Mouse (Mus musculus) myocyte (in vitro differentiated cells): ENCODE data around the gene Zbtb39. TPM values are rescaled to one million over a fixed set of nuclear protein-coding genes. Genes with fewer than 3 reads are reported as not detected.

Experiments used
- H3K27me3 ChIP-seq: one replicate; pipeline ENCODE4 v1.6.1; 2011; ENCODE audit not compliant: control insufficient read depth, insufficient read depth, insufficient read length
- H3K36me3 ChIP-seq: one replicate; pipeline ENCODE4 v1.6.1; 2011; ENCODE audit not compliant: control insufficient read depth, insufficient read depth
- H3K4me2 ChIP-seq: one replicate; pipeline ENCODE4 v1.6.1; 2011; ENCODE audit warnings: low read depth, control low read depth
- H3K4me3 ChIP-seq: one replicate; pipeline ENCODE4 v1.5.1; 2011; ENCODE audit warnings: mild to moderate bottlenecking, control low read depth, moderate library complexity
- H3K79me2 ChIP-seq: one replicate; pipeline ENCODE4 v1.6.1; 2011; ENCODE audit not compliant: control insufficient read depth, insufficient read depth
- H3ac ChIP-seq: one replicate; pipeline ENCODE4 v1.6.1; 2011; ENCODE audit not compliant: control insufficient read depth, insufficient read length
- CEBPB ChIP-seq: IDR thresholded peaks from 2 replicates; pipeline ENCODE4 v1.6.1; 2011; ENCODE audit warnings: mild to moderate bottlenecking, moderate library complexity; ENCODE audit not compliant: poor library complexity, insufficient read depth, severe bottlenecking
- E2F4 ChIP-seq: IDR thresholded peaks from one replicate; pipeline ENCODE4 v1.6.1; 2011; ENCODE audit warnings: mild to moderate bottlenecking, control low read depth, moderate library complexity; ENCODE audit not compliant: insufficient read depth
- MAX ChIP-seq: IDR thresholded peaks from one replicate; pipeline ENCODE4 v1.6.1; 2011; ENCODE audit warnings: low read depth, mild to moderate bottlenecking, control low read depth
- MYOD1 ChIP-seq, 3 experiments: IDR thresholded peaks; one replicate each; pipeline ENCODE4 v1.6.1; 2011; ENCODE audit warnings: control low read depth in 2 of 3, low read depth in 2 of 3, mild to moderate bottlenecking in 2 of 3, moderate library complexity in 1 of 3; ENCODE audit not compliant: insufficient read length in 2 of 3, control insufficient read depth in 1 of 3
- MYOG ChIP-seq, 3 experiments: IDR thresholded peaks; one replicate each; pipeline ENCODE4 v1.6.1; 2011; ENCODE audit warnings: control low read depth in 2 of 3, low read depth in 2 of 3, mild to moderate bottlenecking in 2 of 3; ENCODE audit not compliant: insufficient read length in 2 of 3, control insufficient read depth in 1 of 3, insufficient read depth in 1 of 3
- POLR2A ChIP-seq: IDR thresholded peaks from one replicate; pipeline ENCODE4 v1.6.1; 2011; ENCODE audit warnings: low read depth, mild to moderate bottlenecking, control low read depth, moderate library complexity; ENCODE audit not compliant: insufficient read length
- POLR2AphosphoS2 ChIP-seq: IDR thresholded peaks from one replicate; pipeline ENCODE4 v1.6.1; 2011; ENCODE audit warnings: low read depth, control low read depth; ENCODE audit not compliant: insufficient read length
- REST ChIP-seq: IDR thresholded peaks from one replicate; pipeline ENCODE4 v1.6.1; 2011; ENCODE audit warnings: mild to moderate bottlenecking, control low read depth, moderate library complexity; ENCODE audit not compliant: insufficient read depth, insufficient read length
- SRF ChIP-seq: IDR thresholded peaks from one replicate; pipeline ENCODE4 v1.6.1; 2011; ENCODE audit warnings: low read depth; ENCODE audit not compliant: control insufficient read depth, insufficient read length
- TCF12 ChIP-seq: IDR thresholded peaks from one replicate; pipeline ENCODE4 v1.6.1; 2011; ENCODE audit warnings: mild to moderate bottlenecking, control low read depth; ENCODE audit not compliant: poor library complexity, insufficient read depth, severe bottlenecking
- TCF3 ChIP-seq: IDR thresholded peaks from one replicate; pipeline ENCODE4 v1.6.1; 2011; ENCODE audit warnings: low read depth, control low read depth; ENCODE audit not compliant: insufficient read length
- USF1 ChIP-seq: IDR thresholded peaks from one replicate; pipeline ENCODE4 v1.6.1; 2011; ENCODE audit warnings: low read depth, mild to moderate bottlenecking, control low read depth, moderate library complexity
- polyA plus RNA-seq: library from polyadenylated mRNA; unstranded; fragments of >200 nt; fragmentation: generic; extraction: Trizol; gene quantifications from one replicate; pipeline ENCODE4 v1.2.1, GENCODE M21; 2012; ENCODE audit warnings: missing spikeins

Zbtb39 gene
- polyA plus RNA-seq, 1 experiment = 3.2 TPM

GRCm38 (mm10) chr10:127739661-127740161 lies 373 bp downstream of the Zbtb39 start:
- TF ChIP-seq POLR2AphosphoS2 (no peak), MAX (no peak), MYOG (IDR thresholded peaks at IDR 0.05; ENCODE audit: control insufficient read depth in 1 of 3, insufficient read depth in 1 of 3, insufficient read length in 2 of 3, low read depth in 2 of 3) (no peak), TCF12 (no peak), POLR2A (no peak), USF1 (no peak), E2F4 (no peak), CEBPB (no peak)
- Histone ChIP-seq H3ac (peak overlapping the region; percentile 95), H3K36me3 (peaks cover 1% of the 10 kb centered on the region), H3K27me3 (peaks cover 6% of the 10 kb centered on the region), H3K79me2 (peaks cover 31% of the 10 kb centered on the region), H3K4me2 (peak overlapping the region; percentile 75), H3K4me3 (peak overlapping the region; percentile 34)

- Histone ChIP-seq H3K36me3 (peaks cover 13% of the 10 kb centered on the region), H3K27me3 (no peaks in the 10 kb centered on the region), H3K4me2 (no peak overlapping the region), H3K79me2 (peaks cover 31% of the 10 kb centered on the region), H3ac (no peak overlapping the region), H3K4me3 (no peak overlapping the region)
- TF ChIP-seq CEBPB (no peak), TCF3 (no peak), POLR2A (no peak), E2F4 (no peak), MYOG (IDR thresholded peaks at IDR 0.05; ENCODE audit: control insufficient read depth in 1 of 3, insufficient read depth in 1 of 3, insufficient read length in 2 of 3, low read depth in 2 of 3) (no peak), POLR2AphosphoS2 (no peak), REST (no peak), TCF12 (no peak), SRF (no peak), USF1 (no peak)
These were observed 5.3 kb downstream of the Zbtb39 start for GRCm38 (mm10) chr10:127744661-127745060.

DNA sequence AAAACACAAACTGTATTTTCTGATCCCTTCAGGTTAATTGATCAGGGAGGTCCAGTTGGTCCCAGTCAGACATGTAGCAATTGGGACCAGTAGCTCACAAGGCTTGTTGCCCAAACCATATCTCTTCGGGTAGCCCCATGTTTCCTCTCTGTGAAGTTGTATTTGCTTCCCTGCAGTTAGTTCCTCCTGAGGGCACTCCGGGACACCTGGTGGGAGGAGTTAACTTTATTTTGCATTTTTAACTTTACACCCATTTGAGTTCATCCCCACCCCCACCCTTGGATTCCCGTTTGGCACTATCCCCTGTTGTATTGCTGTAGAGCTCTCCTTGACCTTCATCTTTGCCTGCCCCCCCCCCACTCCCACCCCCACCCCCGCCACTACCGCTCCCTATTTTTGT lies 6.5 kb downstream of the Zbtb39 start:
- TF ChIP-seq REST (no peak), CEBPB (no peak), POLR2AphosphoS2 (no peak), POLR2A (no peak), MYOD1 (IDR thresholded peaks at IDR 0.05; ENCODE audit: control insufficient read depth in 1 of 3, insufficient read length in 2 of 3, low read depth in 2 of 3) (no peak), USF1 (no peak), TCF3 (no peak), E2F4 (no peak), MYOG (IDR thresholded peaks at IDR 0.05; ENCODE audit: control insufficient read depth in 1 of 3, insufficient read depth in 1 of 3, insufficient read length in 2 of 3, low read depth in 2 of 3) (no peak), MAX (no peak), TCF12 (no peak), SRF (no peak)
- H3K4me2 ChIP-seq = no peak overlapping the region

DNA sequence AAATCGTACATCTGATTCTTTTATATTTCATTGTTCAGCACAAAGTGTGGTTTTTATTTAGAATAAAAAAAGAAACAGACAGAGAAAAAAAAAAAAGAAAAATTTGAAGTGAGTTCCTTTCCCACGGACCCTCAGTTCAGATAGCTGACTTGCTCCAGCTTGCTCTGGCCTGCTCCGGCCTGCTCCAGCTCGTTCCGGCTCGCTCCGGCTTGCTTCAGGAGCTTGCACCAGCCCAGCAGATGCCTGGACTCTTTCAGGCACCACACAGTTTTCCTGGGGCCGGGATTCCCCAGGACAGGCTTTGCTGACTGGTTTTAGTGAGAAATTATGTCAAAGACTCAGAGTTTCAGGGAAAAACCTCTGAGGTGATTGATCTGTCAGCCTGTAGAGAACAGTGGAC lies 7.9 kb downstream of the Zbtb39 start:
- TF ChIP-seq SRF (no peak), USF1 (no peak), TCF12 (no peak), REST (no peak), E2F4 (no peak), MYOG (IDR thresholded peaks at IDR 0.05; ENCODE audit: control insufficient read depth in 1 of 3, insufficient read depth in 1 of 3, insufficient read length in 2 of 3, low read depth in 2 of 3) (no peak), POLR2A (no peak), TCF3 (no peak), MAX (no peak), POLR2AphosphoS2 (no peak), MYOD1 (IDR thresholded peaks at IDR 0.05; ENCODE audit: control insufficient read depth in 1 of 3, insufficient read length in 2 of 3, low read depth in 2 of 3) (no peak), CEBPB (no peak)
- H3K27me3 ChIP-seq = no peaks in the 10 kb centered on the region
- H3K4me3 ChIP-seq = no peak overlapping the region
- H3K4me2 ChIP-seq = no peak overlapping the region
- H3K79me2 ChIP-seq = peaks cover 12% of the 10 kb centered on the region
- H3K36me3 ChIP-seq = peaks cover 13% of the 10 kb centered on the region
- no peak overlapping the region for H3ac ChIP-seq

More for the DNA sequence above, 6.5 kb downstream of the Zbtb39 start:
- Histone ChIP-seq H3ac (no peak overlapping the region), H3K36me3 (peaks cover 13% of the 10 kb centered on the region), H3K79me2 (peaks cover 20% of the 10 kb centered on the region), H3K27me3 (no peaks in the 10 kb centered on the region), H3K4me3 (no peak overlapping the region)
